Mouse (Mus musculus) spleen, adult 2 months (tissue): Measurements from ENCODE around the gene Arg1.

Source experiments
- CTCF ChIP-seq: fragments of 200-500 bp; IDR thresholded peaks from 2 replicates; pipeline ENCODE4 v1.5.1; 2011; ENCODE audit warnings: mild to moderate bottlenecking, inconsistent platforms; ENCODE audit not compliant: insufficient read depth, insufficient read length, insufficient replicate concordance; ENCODE audit errors: extremely low read depth
- POLR2A ChIP-seq: fragments of 200-500 bp; IDR thresholded peaks from 2 replicates; pipeline ENCODE4 v1.6.1; 2011; ENCODE audit warnings: low read depth, low read length, inconsistent platforms

DNA sequence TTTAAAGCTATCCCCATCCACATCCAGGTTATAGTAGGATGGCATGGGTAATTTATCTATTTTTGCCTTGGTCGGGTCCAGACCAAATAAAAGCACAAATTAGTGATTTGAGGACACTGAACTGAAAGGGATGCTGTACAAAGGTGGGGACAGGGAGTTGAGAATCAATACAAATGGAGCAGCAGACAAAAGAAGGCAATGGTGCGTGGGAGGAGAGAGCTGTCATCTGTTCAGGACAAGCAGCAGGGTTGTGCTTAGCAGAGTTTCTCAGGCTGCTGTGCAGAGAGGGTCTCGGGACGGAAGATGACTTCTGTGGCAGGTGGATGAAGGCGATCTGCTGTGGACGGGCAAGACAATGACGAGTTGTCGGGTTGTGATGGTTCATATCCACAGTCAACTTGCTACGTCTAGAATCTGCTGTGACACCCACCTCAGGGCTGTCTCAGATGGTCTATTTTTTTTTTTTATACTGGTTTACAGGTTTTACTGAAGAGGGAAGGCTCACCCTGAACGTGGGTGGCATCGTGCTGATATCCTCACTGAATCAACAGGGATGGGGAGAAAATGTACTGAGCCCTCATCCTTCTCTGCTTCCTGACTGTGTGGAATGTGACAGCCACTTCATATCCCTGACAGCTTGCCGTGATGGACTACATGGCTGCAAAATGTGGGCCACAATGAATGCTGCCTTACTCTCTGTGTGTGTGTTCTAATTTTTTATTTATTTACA lies 38.7 kb upstream of the Arg1 start:
- TF ChIP-seq CTCF (no peak), POLR2A (no peak)
